Mouse (Mus musculus): ENCODE data around the gene Parvb.

Parvb gene

GRCm38 (mm10) chr15:84323966-84324869, 92.4 kb downstream of the Parvb start, which contains the start of gene Parvg:
TSS of gene Parvg (plus strand) at chr15:84324026.
- DNase-seq (ENCODE audit: low spot score in 2 of 2), result peak; percentile 39 to 42

- DNase-seq (ENCODE audit: low spot score in 2 of 2), result no peak
Measured at GRCm38 (mm10) chr15:84324870-84325553, 93.2 kb downstream of the Parvb start.

- no peak for DNase-seq (ENCODE audit: low spot score in 2 of 2)
Measured at GRCm38 (mm10) chr15:84325736-84326135, 93.9 kb downstream of the Parvb start.

GRCm38 (mm10) chr15:84328870-84329269, 97.0 kb downstream of the Parvb start:
- no peak for DNase-seq (ENCODE audit: low spot score in 2 of 2)

GRCm38 (mm10) chr15:84329940-84330339, 98.1 kb downstream of the Parvb start:
- DNase-seq (ENCODE audit: low spot score in 2 of 2), result no peak

GRCm38 (mm10) chr15:84331066-84331612, 99.3 kb downstream of the Parvb start:
- no peak for DNase-seq (ENCODE audit: low spot score in 2 of 2)

GRCm38 (mm10) chr15:84336281-84336817, 104.5 kb downstream of the Parvb start:
- DNase-seq (ENCODE audit: low spot score in 2 of 2), result no peak

- no peak for DNase-seq (ENCODE audit: low spot score in 2 of 2)
Measured at GRCm38 (mm10) chr15:84337599-84337998, 105.8 kb downstream of the Parvb start.

GRCm38 (mm10) chr15:84340926-84341325, 109.1 kb downstream of the Parvb start:
- no peak for DNase-seq (ENCODE audit: low spot score in 2 of 2)

- DNase-seq (ENCODE audit: low spot score in 2 of 2), result no peak
Measured at GRCm38 (mm10) chr15:84348769-84349168, 116.9 kb downstream of the Parvb start.

- no peak for DNase-seq (ENCODE audit: low spot score in 2 of 2)
Measured at GRCm38 (mm10) chr15:84349915-84350738, 118.3 kb downstream of the Parvb start.

- no peak for DNase-seq (ENCODE audit: low spot score in 2 of 2)
Measured at GRCm38 (mm10) chr15:84351342-84351741, 119.5 kb downstream of the Parvb start.

- DNase-seq (ENCODE audit: low spot score in 2 of 2), result no peak
Measured at GRCm38 (mm10) chr15:84351915-84352844, 120.3 kb downstream of the Parvb start.

- no peak for DNase-seq (ENCODE audit: low spot score in 2 of 2)
Measured at GRCm38 (mm10) chr15:84355081-84355480, 123.2 kb downstream of the Parvb start.

- no peak for DNase-seq (ENCODE audit: low spot score in 2 of 2)
Measured at GRCm38 (mm10) chr15:84364746-84365145, 132.9 kb downstream of the Parvb start.
